Mouse (Mus musculus): ENCODE measurements around the gene Ccno.

Gene Ccno

GRCm38 (mm10) chr13:112987532-112987943 lies at the start of gene Ccno:
Ccno (plus strand) TSS chr13:112987802.
- peak; percentile 59 for DNase-seq

DNA sequence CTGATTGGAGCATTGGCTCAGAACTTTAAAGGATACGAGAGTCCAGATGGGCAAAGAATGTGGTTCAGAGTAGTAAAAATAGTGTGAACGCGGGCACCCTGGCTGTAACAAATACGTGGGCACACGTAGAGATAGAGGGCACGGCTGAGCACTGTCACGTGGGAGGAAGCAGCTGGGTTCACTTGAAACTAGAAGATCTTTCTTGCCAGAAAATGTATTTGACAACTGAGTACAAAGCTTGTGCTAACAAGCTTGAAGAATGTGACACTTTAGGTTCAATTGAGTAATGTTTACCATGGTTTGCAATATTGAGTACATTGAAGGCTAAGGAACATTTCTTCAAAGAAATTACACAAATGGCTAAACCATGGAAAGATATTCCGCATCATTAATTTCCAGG lies 49.5 kb upstream of the Ccno start:
- no peak for DNase-seq

DNA sequence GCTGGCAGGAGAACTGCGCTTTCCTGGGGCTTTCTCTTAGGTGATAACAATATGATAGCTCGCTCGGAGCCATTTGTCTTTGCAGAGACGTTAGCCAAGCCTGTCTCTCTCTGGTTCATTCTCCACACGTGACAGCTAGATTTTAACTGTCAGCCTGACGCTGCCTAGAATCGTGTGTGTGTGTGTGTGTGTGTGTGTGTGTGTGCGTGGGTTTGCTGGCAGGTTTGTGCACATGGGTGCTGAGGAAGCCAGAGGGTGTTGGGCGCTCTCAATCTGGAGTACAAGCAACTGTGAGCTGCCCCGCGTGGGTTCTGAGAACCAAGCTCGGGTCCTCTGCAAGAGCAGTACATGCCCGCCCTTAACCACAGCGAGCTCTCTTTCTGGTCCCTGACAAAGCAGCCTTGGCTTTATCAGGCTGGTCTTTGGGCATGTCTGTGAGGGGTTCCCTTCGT lies 45.7 kb upstream of the Ccno start:
- no peak for DNase-seq

DNA sequence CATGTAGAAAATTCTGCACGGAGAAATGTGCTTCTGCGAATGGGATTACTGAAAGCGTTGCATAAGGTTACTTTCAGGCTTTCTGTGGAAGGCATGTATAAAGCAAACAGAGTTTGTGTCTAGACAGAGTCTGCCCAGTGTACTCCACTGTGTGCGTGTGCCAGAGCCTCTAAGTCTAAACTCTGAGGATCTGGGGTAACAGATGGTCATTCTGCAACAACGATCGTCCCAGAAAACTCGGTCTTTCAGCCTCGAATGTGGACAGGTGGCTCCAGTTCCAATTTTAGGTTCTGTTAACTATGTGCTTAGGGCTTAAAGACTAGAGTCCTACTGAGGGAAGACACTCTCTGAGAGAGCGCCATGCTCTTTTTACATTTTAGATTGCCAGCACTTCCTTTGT lies 42.3 kb upstream of the Ccno start:
- DNase-seq = no peak

DNA sequence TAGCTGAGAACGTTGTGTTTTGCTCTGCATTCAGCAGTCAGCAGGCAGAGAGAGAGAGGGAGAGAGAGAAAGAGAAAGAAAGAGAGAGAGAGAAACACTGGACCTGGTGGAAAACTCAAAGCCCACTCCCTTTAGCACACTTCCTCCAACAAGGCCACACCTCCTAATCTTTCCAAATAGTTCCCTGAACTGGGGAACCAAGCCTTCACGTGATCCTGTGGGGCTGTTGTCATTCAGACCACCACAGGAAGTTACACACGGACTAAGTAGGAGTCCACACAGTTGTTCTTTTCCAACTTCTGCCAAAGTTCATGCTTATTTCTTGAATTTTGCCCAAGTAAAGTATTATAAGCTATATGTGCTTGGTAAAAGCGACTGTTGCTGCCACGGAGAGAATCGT lies 41.7 kb upstream of the Ccno start:
- no peak for DNase-seq

- DNase-seq = no peak
Measured at GRCm38 (mm10) chr13:112954067-112954466, 33.5 kb upstream of the Ccno start.

DNA sequence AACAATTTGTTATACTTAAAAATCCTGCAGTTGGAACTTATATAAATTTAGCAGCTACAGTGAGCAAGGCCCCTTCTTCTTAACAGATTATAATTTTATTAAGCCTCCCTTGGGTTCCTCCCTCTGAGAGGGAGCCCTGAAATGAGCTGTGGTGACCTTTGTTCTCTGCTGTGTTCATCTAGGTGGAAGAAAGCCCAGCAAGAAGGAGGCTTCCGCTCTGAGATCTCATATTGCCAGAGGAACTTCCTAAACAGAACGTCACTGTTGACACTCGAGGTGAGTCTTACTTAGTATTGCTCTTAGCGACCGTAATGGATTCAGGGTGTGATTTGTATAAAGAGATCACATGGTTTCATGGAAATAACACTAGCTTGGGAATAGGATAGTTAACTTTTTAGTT lies 24.5 kb upstream of the Ccno start:
- DNase-seq = no peak

DNA sequence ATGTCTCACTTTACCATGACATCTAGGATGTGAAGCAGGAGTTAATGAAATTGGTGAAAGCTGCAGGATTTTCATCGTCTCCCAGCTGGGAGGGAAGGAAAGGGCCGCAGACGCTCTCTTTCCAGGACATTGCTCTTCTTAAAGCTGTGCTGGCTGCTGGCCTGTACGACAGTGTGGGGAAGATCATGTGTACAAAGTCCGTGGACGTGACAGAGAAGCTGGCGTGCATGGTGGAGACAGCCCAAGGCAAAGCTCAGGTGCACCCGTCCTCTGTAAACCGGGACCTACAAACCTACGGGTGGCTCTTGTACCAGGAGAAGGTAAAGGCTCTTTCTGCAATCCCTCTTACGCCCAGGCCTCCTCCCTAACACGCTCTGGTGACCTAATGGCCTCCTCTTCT lies 23.2 kb upstream of the Ccno start:
- DNase-seq = no peak

DNA sequence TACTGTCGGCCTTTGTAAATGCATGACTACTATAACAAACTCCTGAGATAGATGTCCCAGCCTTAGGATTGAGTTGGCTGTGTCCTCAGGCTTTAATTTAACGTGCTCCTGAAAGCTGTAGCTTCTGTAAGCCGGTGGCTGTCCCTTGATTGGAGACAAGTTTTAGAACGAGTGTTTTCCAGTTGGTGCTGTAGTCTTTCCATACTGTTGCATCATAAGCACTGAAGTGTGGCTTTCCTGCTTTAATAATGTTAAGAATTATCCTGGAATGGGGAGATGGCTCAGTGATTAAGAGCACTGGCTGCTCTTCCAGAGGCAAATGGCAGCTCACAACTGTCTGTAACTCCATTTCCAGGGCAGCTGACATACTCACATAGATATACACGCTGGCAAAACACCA lies 20.3 kb upstream of the Ccno start:
- no peak for DNase-seq

DNA sequence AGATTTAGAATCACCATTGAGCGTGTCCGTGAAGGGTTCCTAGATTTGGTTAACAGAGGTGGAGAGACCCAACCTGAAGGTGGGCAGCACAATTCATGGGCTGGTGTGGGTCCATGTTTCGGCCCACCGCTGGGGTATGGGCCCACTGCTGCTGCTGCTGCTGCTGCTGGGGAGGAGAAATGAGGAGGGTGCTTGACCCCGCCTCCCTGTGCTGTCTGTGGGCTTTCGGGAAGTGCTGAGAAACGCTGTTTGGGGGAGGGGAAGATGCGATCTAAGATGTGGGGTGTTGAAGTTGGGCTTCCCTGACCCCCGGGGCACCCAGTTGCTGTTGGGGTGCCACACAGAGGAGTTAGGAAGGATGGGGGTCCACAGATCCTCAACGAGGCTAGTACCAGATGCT lies 10.9 kb upstream of the Ccno start:
- no peak for DNase-seq

DNA sequence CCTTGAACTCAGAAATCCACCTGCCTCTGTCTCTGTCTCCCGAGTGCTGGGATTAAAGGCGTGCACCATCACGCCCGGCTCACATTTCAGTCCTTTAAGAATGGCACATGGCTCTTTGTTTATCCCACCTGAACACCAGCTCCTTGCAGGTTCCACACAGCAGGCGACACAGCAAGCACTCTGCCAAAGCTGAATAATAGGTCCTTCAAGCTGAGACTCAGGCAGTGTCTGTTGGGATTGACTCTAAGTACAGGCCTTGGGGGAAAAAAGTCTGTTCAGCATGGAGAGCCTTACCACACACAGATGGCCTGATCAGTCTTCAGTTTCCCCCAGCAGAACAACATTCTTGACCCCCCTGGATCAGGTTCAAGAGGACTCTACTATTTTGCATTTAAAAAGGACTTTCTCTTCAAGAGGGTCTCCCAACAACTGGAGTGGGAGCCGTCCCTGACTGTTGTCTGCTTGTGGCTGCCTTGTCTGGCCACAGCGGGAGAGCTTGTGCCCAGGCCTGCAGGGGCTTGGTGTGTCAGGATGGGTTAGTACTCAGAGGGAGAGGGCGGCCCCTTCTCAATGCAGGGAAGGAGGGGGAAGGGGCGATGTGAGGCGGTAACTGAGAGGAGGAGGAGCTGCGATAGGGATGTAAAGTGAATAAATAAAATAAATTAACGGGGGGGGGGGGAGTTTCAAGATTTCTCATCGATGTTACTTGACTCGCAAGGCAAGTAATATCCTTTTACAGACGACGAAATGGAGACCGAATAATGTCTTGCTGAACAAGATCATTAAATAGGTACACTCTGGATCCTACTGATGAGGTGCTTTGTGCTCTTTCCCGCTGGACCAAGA lies 1.8 kb upstream of the Ccno start:
- DNase-seq = no peak

- no peak for DNase-seq
Measured at GRCm38 (mm10) chr13:112986451-112986950, 1.1 kb upstream of the Ccno start.

- DNase-seq = no peak
Measured at GRCm38 (mm10) chr13:112987991-112988390, 389 bp downstream of the Ccno start.

- DNase-seq = no peak
Measured at GRCm38 (mm10) chr13:112988866-112989265, 1.3 kb downstream of the Ccno start.

DNA sequence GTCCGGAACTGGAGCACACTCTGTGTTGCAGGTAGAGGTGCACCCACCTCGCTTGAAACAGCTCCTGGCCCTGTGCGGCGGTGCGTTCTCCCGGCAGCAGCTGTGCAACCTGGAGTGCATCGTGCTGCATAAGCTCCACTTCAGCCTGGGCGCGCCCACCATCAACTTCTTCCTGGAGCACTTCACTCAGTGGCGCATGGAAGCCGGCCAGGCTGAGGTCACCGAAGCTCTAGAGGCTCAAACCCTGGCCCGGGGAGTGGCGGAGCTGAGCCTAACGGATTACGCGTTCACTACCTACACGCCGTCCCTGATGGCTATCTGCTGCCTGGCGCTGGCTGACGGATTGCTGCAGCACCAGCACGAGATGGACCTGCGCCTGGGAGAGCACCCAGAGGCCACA lies 1.9 kb downstream of the Ccno start:
- no peak for DNase-seq

DNA sequence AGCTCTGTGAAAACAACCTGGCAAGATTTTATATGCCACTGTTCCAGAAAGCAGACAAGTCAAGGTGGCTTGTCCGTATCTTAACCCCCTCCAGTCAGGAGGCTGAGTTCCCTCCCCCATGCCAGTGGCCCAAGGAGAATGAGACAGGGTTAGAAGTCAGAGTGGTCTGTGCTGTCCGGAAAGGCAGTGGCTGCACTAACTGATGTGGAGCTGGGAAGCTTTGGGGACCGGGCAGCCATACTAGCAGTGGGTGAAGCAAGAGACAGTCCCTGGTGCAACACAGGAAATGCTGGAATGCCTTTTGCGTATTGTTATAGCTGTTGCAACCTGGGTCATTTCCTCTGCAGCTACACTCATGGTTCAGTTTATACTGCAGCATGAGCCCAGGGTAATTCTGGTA lies 2.7 kb downstream of the Ccno start:
- no peak for DNase-seq

DNA sequence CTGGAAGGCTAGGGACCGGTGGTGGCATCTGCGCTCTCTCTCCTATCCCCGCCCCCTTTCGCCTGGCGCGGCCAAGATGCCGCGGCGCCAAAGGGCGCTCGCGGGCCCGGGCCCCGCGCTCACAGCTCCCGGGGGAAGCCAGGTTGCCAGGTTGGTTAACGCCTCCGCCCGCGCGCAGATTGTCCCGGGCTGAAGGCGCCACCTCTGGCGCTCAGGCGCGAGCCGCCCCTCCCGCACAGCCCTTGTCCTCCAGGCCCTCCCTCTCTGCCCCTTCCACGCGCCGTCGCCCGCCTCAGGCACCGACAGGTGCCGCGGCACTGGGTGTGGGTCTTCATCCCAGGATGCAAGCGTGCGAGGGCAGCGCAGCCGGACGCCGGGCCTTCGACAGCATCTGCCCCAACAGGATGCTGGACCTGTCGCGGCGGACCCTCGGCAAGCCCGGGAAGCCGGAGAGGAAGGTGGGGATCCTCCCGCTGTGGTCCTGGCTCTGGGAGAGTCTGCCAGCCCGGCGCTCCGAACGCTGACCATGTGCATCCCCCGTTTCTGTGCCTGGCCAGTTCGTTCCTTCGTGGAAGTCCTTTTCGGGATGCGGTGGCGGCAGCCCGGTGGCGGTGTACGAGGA lies 6.0 kb downstream of the Ccno start, which contains the start of gene Mcidas:
Gene Mcidas, plus strand, starts transcription at position 315 of the 622 bp plus-strand sequence.
- DNase-seq = no peak

DNA sequence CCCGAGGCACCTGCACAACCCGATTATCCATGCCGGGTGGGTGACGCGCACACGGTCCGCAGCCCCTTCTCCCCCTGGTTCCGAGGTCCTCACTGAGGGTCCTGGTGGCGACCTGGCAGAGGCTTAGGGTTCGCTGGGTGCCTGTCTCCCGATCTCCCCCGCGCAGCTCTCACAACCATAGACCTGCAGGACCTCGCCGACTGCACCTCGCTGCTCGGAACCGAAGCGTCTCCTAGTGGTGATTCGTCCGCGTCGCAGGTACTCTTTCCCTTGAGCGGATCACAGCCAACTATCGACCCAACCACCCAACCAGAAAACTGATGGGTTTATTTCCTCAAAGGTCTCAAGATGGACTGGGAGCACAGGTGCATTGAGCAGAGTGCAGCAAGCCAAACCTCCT lies 6.6 kb downstream of the Ccno start:
- peak; percentile 43 for DNase-seq

DNA sequence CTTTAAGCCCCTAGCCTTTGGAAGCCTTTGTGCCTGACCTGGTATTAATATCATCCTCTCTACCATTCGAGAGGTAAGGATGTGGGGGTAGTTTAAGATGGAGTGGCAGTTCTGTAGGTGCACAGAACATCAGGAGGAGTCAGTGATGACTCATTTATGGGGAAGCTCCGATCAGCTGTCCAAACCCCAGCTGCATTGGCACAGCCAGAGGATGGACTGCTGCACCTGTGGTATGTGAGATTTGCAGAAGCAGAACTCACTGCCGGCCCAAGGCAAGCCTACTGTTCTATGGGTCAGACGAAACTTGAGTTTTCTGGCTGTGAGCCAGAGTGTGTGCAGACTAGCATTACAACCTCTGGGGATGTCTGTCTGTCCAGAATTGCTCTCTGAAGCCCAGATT lies 8.8 kb downstream of the Ccno start:
- no peak for DNase-seq

GRCm38 (mm10) chr13:112997369-112997768 lies 9.8 kb downstream of the Ccno start:
- no peak for DNase-seq

GRCm38 (mm10) chr13:112998427-112999201 lies 11.0 kb downstream of the Ccno start:
- no peak for DNase-seq

GRCm38 (mm10) chr13:113000090-113000489 lies 12.5 kb downstream of the Ccno start:
- DNase-seq = no peak

- DNase-seq = no peak
Measured at GRCm38 (mm10) chr13:113000576-113001318, 13.1 kb downstream of the Ccno start.

Data from cerebellum, adult 8-10 months (tissue).